ENCODE assay signal across 30 mouse cellular contexts in genomic region chr17:49367791-49368190, GRCm38 (mm10).
"Had no signal": no experiment of that assay in that cellular context is flagged by ENCODE, and none has a peak within 500 bp of the region (broad histone marks: within the 10 kb centered on the region; RNA-seq: fewer than 3 reads in every experiment).

No protein-coding gene starts in this region.

- H3K4me1 ChIP-seq: limb, embryonic 10.5 days; limb, embryonic 12.5 days; limb, embryonic 15.5 days; liver, embryonic 13.5 days; lung, embryonic 15.5 days; megakaryocyte, embryonic 14.5 days; midbrain, embryonic 13.5 days; midbrain, embryonic 15.5 days; neural tube, embryonic 12.5 days had no signal

- H3K4me2 ChIP-seq: limb, embryonic 12.5 days; limb, embryonic 13.5 days; limb, embryonic 15.5 days; liver, embryonic 11.5 days; liver, embryonic 13.5 days; liver, embryonic 15.5 days; lung, embryonic 14.5 days; lung, embryonic 15.5 days; midbrain, embryonic 11.5 days; midbrain, embryonic 12.5 days; midbrain, embryonic 13.5 days; midbrain, embryonic 15.5 days; neural tube, embryonic 12.5 days had no signal

- H3K9me3 ChIP-seq: limb, embryonic 10.5 days; limb, embryonic 12.5 days; limb, embryonic 13.5 days; limb, embryonic 15.5 days; liver, embryonic 13.5 days; liver, embryonic 15.5 days; lung, embryonic 15.5 days; midbrain, embryonic 10.5 days; midbrain, embryonic 12.5 days; midbrain, embryonic 13.5 days; midbrain, embryonic 15.5 days; neural tube, embryonic 12.5 days had no signal

- H3K4me3 ChIP-seq: left cerebral cortex, adult 2 months; limb, embryonic 10.5 days; limb, embryonic 12.5 days; limb, embryonic 13.5 days; limb, embryonic 15.5 days; liver, embryonic 13.5 days; liver, embryonic 15.5 days; lung, embryonic 15.5 days; megakaryocyte, embryonic 14.5 days; midbrain, embryonic 10.5 days; midbrain, embryonic 12.5 days; midbrain, embryonic 13.5 days; midbrain, embryonic 15.5 days; myocyte; neural tube, embryonic 12.5 days had no signal

- H3K27ac ChIP-seq: left cerebral cortex, adult 2 months; limb, embryonic 10.5 days; limb, embryonic 12.5 days; limb, embryonic 13.5 days; limb, embryonic 15.5 days; liver, embryonic 13.5 days; liver, embryonic 14.5 days; liver, embryonic 15.5 days; lung, embryonic 15.5 days; macrophage; midbrain, embryonic 10.5 days; midbrain, embryonic 12.5 days; midbrain, embryonic 13.5 days; midbrain, embryonic 15.5 days; neural tube, embryonic 12.5 days had no signal

- ATAC-seq: lung, postnatal 0 days; midbrain, embryonic 13.5 days; midbrain, embryonic 15.5 days; midbrain, embryonic 16.5 days had no signal

- DNase-seq: left cerebral cortex, postnatal 4 days; liver, embryonic 13.5 days; lung, adult 18-20 months; lung, adult 2 months; lung, embryonic 14.5 days; lung, postnatal 10 days; lung, postnatal 14 days; lung, postnatal 36 days; lung, postnatal 4 days; midbrain, embryonic 14.5 days had no signal

- H3K9ac ChIP-seq: limb, embryonic 12.5 days; limb, embryonic 13.5 days; limb, embryonic 15.5 days; liver, embryonic 13.5 days; liver, embryonic 14.5 days; liver, embryonic 15.5 days; lung, embryonic 14.5 days; lung, embryonic 15.5 days; midbrain, embryonic 12.5 days; midbrain, embryonic 13.5 days; midbrain, embryonic 15.5 days; neural tube, embryonic 12.5 days had no signal

- H3K27me3 ChIP-seq: limb, embryonic 12.5 days; limb, embryonic 13.5 days; limb, embryonic 15.5 days; liver, embryonic 13.5 days; liver, embryonic 15.5 days; lung, embryonic 15.5 days; megakaryocyte, embryonic 14.5 days; midbrain, embryonic 13.5 days; midbrain, embryonic 15.5 days; neural tube, embryonic 12.5 days had no signal

- H3K36me3 ChIP-seq: limb, embryonic 10.5 days; limb, embryonic 12.5 days; limb, embryonic 13.5 days; limb, embryonic 15.5 days; liver, embryonic 13.5 days; liver, embryonic 15.5 days; lung, embryonic 15.5 days; midbrain, embryonic 10.5 days; midbrain, embryonic 12.5 days; midbrain, embryonic 13.5 days; midbrain, embryonic 15.5 days; neural tube, embryonic 12.5 days had no signal
